Mouse (Mus musculus) myocyte (in vitro differentiated cells): ENCODE data around the gene Grin2a.

Source experiments
- MAX ChIP-seq: IDR thresholded peaks from one replicate; pipeline ENCODE4 v1.6.1; 2011; ENCODE audit warnings: low read depth, mild to moderate bottlenecking, control low read depth
- POLR2A ChIP-seq: IDR thresholded peaks from one replicate; pipeline ENCODE4 v1.6.1; 2011; ENCODE audit warnings: low read depth, mild to moderate bottlenecking, control low read depth, moderate library complexity; ENCODE audit not compliant: insufficient read length

GRCm38 (mm10) chr16:9900196-9900595 is 95.2 kb downstream of the Grin2a start:
- TF ChIP-seq MAX, result no peak
- TF ChIP-seq POLR2A, result no peak
